13 mouse cellular contexts compared by ENCODE assay signal in the genomic region with DNA sequence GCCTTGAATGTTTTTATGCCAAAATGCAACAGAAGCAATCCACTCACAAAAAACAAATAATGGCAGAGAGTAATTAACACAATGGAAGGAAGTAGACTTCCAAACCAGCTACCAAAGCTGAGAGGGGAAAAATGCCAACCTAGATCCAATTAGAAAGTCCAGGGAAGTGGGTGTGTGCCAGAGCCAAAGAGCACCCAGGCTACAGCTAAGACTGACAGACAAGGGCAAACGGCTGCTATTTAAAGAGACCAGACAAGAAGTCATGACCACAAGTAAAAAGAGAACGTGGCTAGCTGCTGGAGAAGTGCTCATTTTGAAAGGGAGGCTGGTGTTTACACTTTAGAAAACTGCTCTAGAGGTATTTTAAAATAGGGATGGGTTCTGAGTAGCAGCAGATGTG. TPM values are rescaled to one million over a fixed set of nuclear protein-coding genes. Genes with fewer than 3 reads are reported as not detected.
A peak's percentile ranks its signal among the peaks of the same experiment; 100 is the strongest.
DNase-seq lines count a peak whose midpoint lies in the region; ATAC-seq and TF ChIP-seq lines count a peak whose summit lies in the region.
"Had no signal": no experiment of that assay in that cellular context is flagged by ENCODE, and none has a peak within 500 bp of the region (broad histone marks: within the 10 kb centered on the region; RNA-seq: fewer than 3 reads in every experiment).

No protein-coding gene starts in this region.

- H3K9ac ChIP-seq in heart, postnatal 0 days (replicated peaks; ENCODE audit: low read depth, low read length) = no peak overlapping the region
- H3K9ac ChIP-seq: forebrain, postnatal 0 days; hindbrain, embryonic 13.5 days; liver, embryonic 14.5 days had no signal

- no peak for TF ChIP-seq CTCF in heart, postnatal 0 days (IDR thresholded peaks at IDR 0.05; ENCODE audit: low read depth)

- H3K4me1 ChIP-seq in heart, postnatal 0 days (ENCODE audit: control insufficient read depth, insufficient read depth) = no peaks in the 10 kb centered on the region
- H3K4me1 ChIP-seq in limb, embryonic 10.5 days = peaks cover 6% of the 10 kb centered on the region; the same call in 1 of the 2 replicates

- DNase-seq in heart, postnatal 0 days (ENCODE audit: low spot score) = peak; percentile 30
- no peak for DNase-seq in heart, postnatal 4 days
- peak; percentile 33 to 34 for DNase-seq in right cerebral cortex, postnatal 10 days (ENCODE audit: low spot score in 2 of 2)
- DNase-seq in right cerebral cortex, postnatal 4 days = no peak
- peak; percentile 27 for DNase-seq in R1 (ENCODE audit: low read depth, low spot score)
- DNase-seq in limb, embryonic 10.5 days (ENCODE audit: low spot score) = no peak
- DNase-seq in thymus, adult 18-20 months = no peak
- DNase-seq: forebrain, postnatal 0 days; kidney, adult 11 months; kidney, postnatal 4 days had no signal

- 0 out of 2 replicates have a peak, but pooled peaks cover 7% of the 10 kb centered on the region for H3K36me3 ChIP-seq in heart, postnatal 0 days (replicated peaks; ENCODE audit: control insufficient read depth, insufficient read depth, low read length)
- H3K36me3 ChIP-seq in limb, embryonic 10.5 days = no peaks in the 10 kb centered on the region

- no peak overlapping the region for H3K4me2 ChIP-seq in heart, postnatal 0 days (ENCODE audit: low read depth, low read length)
- H3K4me2 ChIP-seq: hindbrain, embryonic 13.5 days had no signal

- no peak for TF ChIP-seq EP300 in heart, postnatal 0 days (IDR thresholded peaks at IDR 0.05; ENCODE audit: low read depth)

- 9% methylated on average over 2 of the region's 2 CpGs for WGBS in heart, postnatal 0 days
- 61% methylated on average over 2 of the region's 2 CpGs for WGBS in limb, embryonic 10.5 days

- H3K4me3 ChIP-seq in heart, postnatal 0 days (ENCODE audit: low read depth, low read length) = no peak overlapping the region
- H3K4me3 ChIP-seq in limb, embryonic 10.5 days = no peak overlapping the region
- H3K4me3 ChIP-seq: hindbrain, embryonic 13.5 days had no signal

- 0 out of 2 replicates have a peak, but pooled peaks have one; percentile 24 for ATAC-seq in heart, postnatal 0 days (ENCODE audit: insufficient read depth, low read depth)
- ATAC-seq: forebrain, postnatal 0 days had no signal

- H3K27me3 ChIP-seq in heart, postnatal 0 days (ENCODE audit: control insufficient read depth, insufficient read depth, low read length) = no peaks in the 10 kb centered on the region
- no peaks in the 10 kb centered on the region for H3K27me3 ChIP-seq in limb, embryonic 10.5 days (ENCODE audit: low read depth, poor library complexity, severe bottlenecking)
- H3K27me3 ChIP-seq: hindbrain, embryonic 13.5 days had no signal

- H3K9me3 ChIP-seq in heart, postnatal 0 days (replicated peaks; ENCODE audit: control insufficient read depth, low read length) = peaks cover 10% of the 10 kb centered on the region
- H3K9me3 ChIP-seq in limb, embryonic 10.5 days (replicated peaks) = no peaks in the 10 kb centered on the region

- 0 out of 2 replicates have a peak overlapping the region, but pooled peaks have one; percentile 2 for H3K27ac ChIP-seq in heart, postnatal 0 days (ENCODE audit: low read depth)
- no peak overlapping the region for H3K27ac ChIP-seq in limb, embryonic 10.5 days
- H3K27ac ChIP-seq: hindbrain, embryonic 13.5 days; liver, embryonic 14.5 days had no signal

RNA-seq across cellular contexts. Expression of a gene that starts 9.4 kb away (rescaled TPM):
- 20.0 and 28.0 TPM in 2 replicates for total RNA-seq in heart, postnatal 0 days (2014; rRNA removed; ENCODE audit: low replicate concordance)
- polyA plus RNA-seq in heart, postnatal 0 days (2015; fragmentation: Nextera tagmentation; extraction: Ambion mirVana) = 17.4 and 20.1 TPM in 2 replicates
- 10 to 100 TPM; 32.2 to 33.9 TPM for total RNA-seq in heart, postnatal 4 days (2021)
- polyA plus RNA-seq in limb, embryonic 10.5 days (2016; fragmentation: Nextera tagmentation; extraction: Ambion mirVana) = 0.89 and 1.4 TPM in 2 replicates
- total RNA-seq: granulocyte monocyte progenitor cell, adult 5-6 weeks had no signal

RNA-seq across cellular contexts. Expression of a gene that starts 47.7 kb away (rescaled TPM):
- total RNA-seq in heart, postnatal 0 days (2014; rRNA removed; ENCODE audit: low replicate concordance) = 24.8 and 43.2 TPM in 2 replicates
- polyA plus RNA-seq in heart, postnatal 0 days (2015; fragmentation: Nextera tagmentation; extraction: Ambion mirVana) = 48.9 and 50.6 TPM in 2 replicates
- total RNA-seq in heart, postnatal 4 days (2021) = 10 to 100 TPM; 31.7 to 32.2 TPM
- 52.5 and 55.3 TPM in 2 replicates for polyA plus RNA-seq in limb, embryonic 10.5 days (2016; fragmentation: Nextera tagmentation; extraction: Ambion mirVana)

RNA-seq across cellular contexts. Expression of a gene that starts 51.4 kb away (rescaled TPM):
- 19.7 and 34.9 TPM in 2 replicates for total RNA-seq in heart, postnatal 0 days (2014; rRNA removed; ENCODE audit: low replicate concordance)
- 20.3 and 21.1 TPM in 2 replicates for polyA plus RNA-seq in heart, postnatal 0 days (2015; fragmentation: Nextera tagmentation; extraction: Ambion mirVana)
- 10 to 100 TPM; 50.8 to 51.1 TPM for total RNA-seq in heart, postnatal 4 days (2021)
- polyA plus RNA-seq in limb, embryonic 10.5 days (2016; fragmentation: Nextera tagmentation; extraction: Ambion mirVana) = 35.6 and 39.5 TPM in 2 replicates

RNA-seq across cellular contexts. Expression of a gene that starts 52.1 kb away (rescaled TPM):
- 301 and 405 TPM in 2 replicates for total RNA-seq in heart, postnatal 0 days (2014; rRNA removed; ENCODE audit: low replicate concordance)
- polyA plus RNA-seq in heart, postnatal 0 days (2015; fragmentation: Nextera tagmentation; extraction: Ambion mirVana) = 3,491 and 3,728 TPM in 2 replicates
- 1,000 to 10,000 TPM; 1,262 to 1,293 TPM for total RNA-seq in heart, postnatal 4 days (2021)
- polyA plus RNA-seq in limb, embryonic 10.5 days (2016; fragmentation: Nextera tagmentation; extraction: Ambion mirVana) = 860 and 883 TPM in 2 replicates

Comparison
In these comparisons a context has a peak if more than half of its experiments do, and no peak if none do; other contexts are left out.
1. DNase-seq: peak in heart, postnatal 0 days (single experiment), right cerebral cortex, postnatal 10 days (2 of 2) and R1 (single experiment); none in heart, postnatal 4 days (single experiment), right cerebral cortex, postnatal 4 days (single experiment), limb, embryonic 10.5 days (single experiment) and thymus, adult 18-20 months (0 of 2).